ENCODE assay signal across 8 mouse cellular contexts in genomic region chr17:25272951-25273705, GRCm38 (mm10). TPM values are rescaled to one million over a fixed set of nuclear protein-coding genes. Genes with fewer than 3 reads are reported as not detected.
A peak's percentile ranks its signal among the peaks of the same experiment; 100 is the strongest.
DNase-seq lines count a peak whose midpoint lies in the region; ATAC-seq lines count a peak whose summit lies in the region.

No protein-coding gene starts in this region.

- H3K4me2 ChIP-seq in intestine, embryonic 14.5 days (ENCODE audit: low read length), result peak overlapping the region; percentile 98

- peak overlapping the region; percentile 99 for H3K9ac ChIP-seq in intestine, embryonic 14.5 days (ENCODE audit: low read length)

- under 1% methylated on average over 85 of the region's 92 CpGs for WGBS in intestine, embryonic 14.5 days

- DNase-seq in embryo, embryonic 10 days (ENCODE audit: low spot score), result peak; percentile 93
- no peak for DNase-seq in embryo, embryonic 9.5 days (ENCODE audit: extremely low spot score)
- DNase-seq in cerebellum, postnatal 10 days, result peak; percentile 91 to 92
- peak; percentile 95 for DNase-seq in frontal cortex, postnatal 36 days (ENCODE audit: low spot score in 2 of 2)
- no peak for DNase-seq in intestine, embryonic 14.5 days (ENCODE audit: low spot score)
- peak; percentile 96 for DNase-seq in left cerebral cortex, postnatal 36 days (ENCODE audit: low spot score in 2 of 2)
- DNase-seq in right cerebral cortex, postnatal 36 days (ENCODE audit: low spot score in 2 of 2), result peak; percentile 83 to 85

- H3K27ac ChIP-seq in intestine, embryonic 14.5 days (ENCODE audit: low read depth), result peak overlapping the region; percentile 98

- H3K4me1 ChIP-seq in intestine, embryonic 14.5 days (replicated peaks; ENCODE audit: control insufficient read depth, insufficient read depth, low read length), result peaks cover 20% of the 10 kb centered on the region

- peaks cover 23% of the 10 kb centered on the region for H3K36me3 ChIP-seq in intestine, embryonic 14.5 days (ENCODE audit: control insufficient read depth, insufficient read depth, low read length)

- no peaks in the 10 kb centered on the region for H3K27me3 ChIP-seq in intestine, embryonic 14.5 days (replicated peaks; ENCODE audit: control insufficient read depth, insufficient read depth, low read length)

- intact Hi-C loops in left cerebral cortex, postnatal 36 days (cut with DNase I), result loop anchor here (2.0 to 5.0 kb wide), 2 partner anchors 88 to 156 kb away; partner anchors contain the start of genes BC003965 and Telo2

- no peaks in the 10 kb centered on the region for H3K9me3 ChIP-seq in intestine, embryonic 14.5 days (ENCODE audit: control insufficient read depth, low read length)

- ATAC-seq in intestine, embryonic 14.5 days (replicated peaks; ENCODE audit: low FRiP score, low TSS enrichment, low read depth), result peak; percentile 95
- peak; percentile 56 for ATAC-seq in megakaryocyte-erythroid progenitor cell, adult 5-6 weeks (replicated peaks; ENCODE audit: low FRiP score, low TSS enrichment, poor library complexity, severe bottlenecking)

- H3K4me3 ChIP-seq in intestine, embryonic 14.5 days (ENCODE audit: low read depth, low read length), result peak overlapping the region; percentile 86

RNA-seq across cellular contexts. Expression of gene Ube2i, which starts 1.3 kb away (rescaled TPM):
- 579 and 640 TPM in 2 replicates for polyA plus RNA-seq in intestine, embryonic 14.5 days (2014; fragmentation: Nextera tagmentation; extraction: Ambion mirVana)
- 100 to 1,000 TPM; 221 to 225 TPM for total RNA-seq in left cerebral cortex, postnatal 36 days (2021)
- total RNA-seq in megakaryocyte-erythroid progenitor cell, adult 5-6 weeks (2014; fragmentation: Nextera tagmentation), result 430 and 467 TPM in 2 replicates
- total RNA-seq in megakaryocyte-erythroid progenitor cell, adult 5-6 weeks (2017), result 338 and 373 TPM in 2 replicates

RNA-seq across cellular contexts. Expression of gene Baiap3, which starts 17.0 kb away (rescaled TPM):
- 2.9 and 4.0 TPM in 2 replicates for polyA plus RNA-seq in intestine, embryonic 14.5 days (2014; fragmentation: Nextera tagmentation; extraction: Ambion mirVana)
- 10 to 100 TPM; 12.3 to 24.4 TPM for total RNA-seq in left cerebral cortex, postnatal 36 days (2021)
- 1.4 TPM in 1 of 2 replicates, not detected in the other for total RNA-seq in megakaryocyte-erythroid progenitor cell, adult 5-6 weeks (2014; fragmentation: Nextera tagmentation)
- 2.7 TPM in 1 of 2 replicates, not detected in the other for total RNA-seq in megakaryocyte-erythroid progenitor cell, adult 5-6 weeks (2017)

RNA-seq across cellular contexts. Expression of gene Prss34, which starts 25.1 kb away (rescaled TPM):
- polyA plus RNA-seq in intestine, embryonic 14.5 days (2014; fragmentation: Nextera tagmentation; extraction: Ambion mirVana), result 0.39 TPM in 1 of 2 replicates, not detected in the other
- not detected for total RNA-seq in left cerebral cortex, postnatal 36 days (2021)
- total RNA-seq in megakaryocyte-erythroid progenitor cell, adult 5-6 weeks (2014; fragmentation: Nextera tagmentation), result not detected in 2 replicates
- 0.72 TPM in 1 of 2 replicates, not detected in the other for total RNA-seq in megakaryocyte-erythroid progenitor cell, adult 5-6 weeks (2017)

RNA-seq across cellular contexts. Expression of gene Tsr3, which starts 33.2 kb away (rescaled TPM):
- 45.1 and 47.4 TPM in 2 replicates for polyA plus RNA-seq in intestine, embryonic 14.5 days (2014; fragmentation: Nextera tagmentation; extraction: Ambion mirVana)
- total RNA-seq in left cerebral cortex, postnatal 36 days (2021), result 10 to 100 TPM; 21.9 to 26.2 TPM
- total RNA-seq in megakaryocyte-erythroid progenitor cell, adult 5-6 weeks (2014; fragmentation: Nextera tagmentation), result 20.1 and 29.2 TPM in 2 replicates
- total RNA-seq in megakaryocyte-erythroid progenitor cell, adult 5-6 weeks (2017), result 33.3 and 33.7 TPM in 2 replicates

RNA-seq across cellular contexts. Expression of gene Gnptg, which starts 33.2 kb away (rescaled TPM):
- 36.4 and 41.8 TPM in 2 replicates for polyA plus RNA-seq in intestine, embryonic 14.5 days (2014; fragmentation: Nextera tagmentation; extraction: Ambion mirVana)
- total RNA-seq in left cerebral cortex, postnatal 36 days (2021), result 10 to 100 TPM; 80.5 to 80.8 TPM
- total RNA-seq in megakaryocyte-erythroid progenitor cell, adult 5-6 weeks (2014; fragmentation: Nextera tagmentation), result 13.9 and 14.2 TPM in 2 replicates
- total RNA-seq in megakaryocyte-erythroid progenitor cell, adult 5-6 weeks (2017), result 10.9 and 12.9 TPM in 2 replicates

Comparison
In these comparisons a context has a peak if more than half of its experiments do, and no peak if none do; other contexts are left out.
1. DNase-seq: peak in embryo, embryonic 10 days (single experiment), cerebellum, postnatal 10 days (2 of 2), frontal cortex, postnatal 36 days (2 of 2), left cerebral cortex, postnatal 36 days (2 of 2) and right cerebral cortex, postnatal 36 days (2 of 2); none in embryo, embryonic 9.5 days (single experiment) and intestine, embryonic 14.5 days (single experiment).